Mouse (Mus musculus) spleen, adult 2 months (tissue): ENCODE data around the gene Tbk1. TPM values are rescaled to one million over a fixed set of nuclear protein-coding genes. Genes with fewer than 3 reads are reported as not detected.

ENCODE experiments used
- DNase-seq, 2 experiments: peaks; one replicate each; pipeline versions ENCODE4 v3.0.0 to v3.0.0-alpha.2; 2012 to 2021; ENCODE audit warnings: low spot score in 2 of 2, low read depth in 1 of 2
- H3K27ac ChIP-seq: fragments of 200-500 bp; 2 replicates; pipeline ENCODE4 v1.5.1; 2012; ENCODE audit warnings: low read length, inconsistent platforms; ENCODE audit not compliant: insufficient read depth
- H3K27me3 ChIP-seq: fragments of 200-500 bp; 2 replicates; pipeline ENCODE4 v1.6.1; 2012; ENCODE audit warnings: mild to moderate bottlenecking, moderate library complexity, low read length, inconsistent platforms; ENCODE audit not compliant: control insufficient read depth, insufficient read depth
- H3K36me3 ChIP-seq: fragments of 200-500 bp; 2 replicates; pipeline ENCODE4 v1.6.1; 2012; ENCODE audit warnings: mild to moderate bottlenecking, low read length, inconsistent platforms; ENCODE audit not compliant: control insufficient read depth, insufficient read depth
- H3K4me1 ChIP-seq: fragments of 200-500 bp; 2 replicates; pipeline ENCODE4 v1.6.1; 2011; ENCODE audit warnings: inconsistent platforms; ENCODE audit not compliant: control insufficient read depth, insufficient read depth, insufficient read length
- H3K4me3 ChIP-seq: fragments of 200-500 bp; 2 replicates; pipeline ENCODE4 v1.5.1; 2011; ENCODE audit warnings: mild to moderate bottlenecking, inconsistent platforms; ENCODE audit not compliant: insufficient read depth, insufficient read length; ENCODE audit errors: extremely low read depth
- CTCF ChIP-seq: fragments of 200-500 bp; IDR thresholded peaks from 2 replicates; pipeline ENCODE4 v1.5.1; 2011; ENCODE audit warnings: mild to moderate bottlenecking, inconsistent platforms; ENCODE audit not compliant: insufficient read depth, insufficient read length, insufficient replicate concordance; ENCODE audit errors: extremely low read depth
- POLR2A ChIP-seq: fragments of 200-500 bp; IDR thresholded peaks from 2 replicates; pipeline ENCODE4 v1.6.1; 2011; ENCODE audit warnings: low read depth, low read length, inconsistent platforms
- WGBS: fragments of 180-500 bp; shearing (Covaris S2); methylation state at CpG from one replicate; pipeline ENCODE4 v1.1.7; 2018; 5-methylcytosine and 5-hydroxymethylcytosine counted together
- polyA plus RNA-seq: library from polyadenylated mRNA; depleted of rRNA; stranded (reverse); fragments of >200 nt; gene quantifications from 2 replicates; pipeline ENCODE4 v1.2.3, GENCODE M21; 2012

Tbk1 gene
- polyA plus RNA-seq, 1 experiment = 9.8 TPM

GRCm38 (mm10) chr10:121625407-121626185, 39.0 kb upstream of the Tbk1 start:
- H3K27ac ChIP-seq = peak overlapping the region; percentile 70
- peaks cover 3% of the 10 kb centered on the region for H3K4me1 ChIP-seq
- under 1% methylated on average over 41 of the region's 41 CpGs for WGBS
- DNase-seq = peak in 1 of 2 experiments; percentile 8
- peaks cover 6% of the 10 kb centered on the region for H3K36me3 ChIP-seq
- TF ChIP-seq POLR2A = no peak
- TF ChIP-seq CTCF = no peak
- H3K4me3 ChIP-seq = peak overlapping the region; percentile 87
- H3K27me3 ChIP-seq = no peaks in the 10 kb centered on the region

- Histone ChIP-seq H3K4me1 (peaks cover 3% of the 10 kb centered on the region), H3K27me3 (no peaks in the 10 kb centered on the region), H3K4me3 (no peak overlapping the region), H3K27ac (no peak overlapping the region), H3K36me3 (peaks cover 7% of the 10 kb centered on the region)
- 14% methylated on average over 9 of the region's 9 CpGs for WGBS
- DNase-seq = no peak
- TF ChIP-seq CTCF (no peak), POLR2A (no peak)
These were observed 38.4 kb upstream of the Tbk1 start for GRCm38 (mm10) chr10:121625006-121625405.

GRCm38 (mm10) chr10:121623670-121624069, 37.1 kb upstream of the Tbk1 start:
- DNase-seq = no peak
- no peak overlapping the region for H3K27ac ChIP-seq
- H3K4me3 ChIP-seq = no peak overlapping the region
- H3K36me3 ChIP-seq = peaks cover 9% of the 10 kb centered on the region
- WGBS = 88% methylated on average over 7 of the region's 7 CpGs
- no peaks in the 10 kb centered on the region for H3K27me3 ChIP-seq
- TF ChIP-seq POLR2A (no peak), CTCF (no peak)
- no peaks in the 10 kb centered on the region; the same call in none of the 2 replicates for H3K4me1 ChIP-seq

- Histone ChIP-seq H3K4me3 (no peak overlapping the region), H3K27me3 (no peaks in the 10 kb centered on the region), H3K4me1 (no peaks in the 10 kb centered on the region; the same call in none of the 2 replicates), H3K36me3 (peaks cover 16% of the 10 kb centered on the region), H3K27ac (no peak overlapping the region)
- TF ChIP-seq CTCF (no peak), POLR2A (no peak)
- DNase-seq = no peak
- 94% methylated on average over 6 of the region's 6 CpGs for WGBS
These were observed 35.8 kb upstream of the Tbk1 start for GRCm38 (mm10) chr10:121622431-121622830.

- Histone ChIP-seq H3K27me3 (no peaks in the 10 kb centered on the region), H3K27ac (no peak overlapping the region), H3K36me3 (peaks cover 38% of the 10 kb centered on the region), H3K4me1 (no peaks in the 10 kb centered on the region), H3K4me3 (no peak overlapping the region)
- no peak for TF ChIP-seq CTCF
- TF ChIP-seq POLR2A = no peak
- no peak for DNase-seq
- 95% methylated on average over 7 of the region's 7 CpGs for WGBS
These were observed 29.3 kb upstream of the Tbk1 start for GRCm38 (mm10) chr10:121615935-121616334.

- Histone ChIP-seq H3K4me1 (no peaks in the 10 kb centered on the region), H3K27me3 (no peaks in the 10 kb centered on the region), H3K4me3 (no peak overlapping the region), H3K27ac (no peak overlapping the region), H3K36me3 (peaks cover 40% of the 10 kb centered on the region)
- DNase-seq = no peak
- no peak for TF ChIP-seq CTCF
- TF ChIP-seq POLR2A = no peak
- 95% methylated on average over 13 of the region's 13 CpGs for WGBS
These were observed 28.7 kb upstream of the Tbk1 start for GRCm38 (mm10) chr10:121615146-121615870.

GRCm38 (mm10) chr10:121613570-121613969, 27.0 kb upstream of the Tbk1 start:
- Histone ChIP-seq H3K27me3 (no peaks in the 10 kb centered on the region), H3K36me3 (peaks cover 42% of the 10 kb centered on the region), H3K4me3 (no peak overlapping the region), H3K4me1 (no peaks in the 10 kb centered on the region), H3K27ac (no peak overlapping the region)
- no peak for DNase-seq
- 38% methylated on average over 13 of the region's 13 CpGs for WGBS
- TF ChIP-seq CTCF (no peak), POLR2A (no peak)
